8 mouse cellular contexts compared by ENCODE assay signal in the genomic region with DNA sequence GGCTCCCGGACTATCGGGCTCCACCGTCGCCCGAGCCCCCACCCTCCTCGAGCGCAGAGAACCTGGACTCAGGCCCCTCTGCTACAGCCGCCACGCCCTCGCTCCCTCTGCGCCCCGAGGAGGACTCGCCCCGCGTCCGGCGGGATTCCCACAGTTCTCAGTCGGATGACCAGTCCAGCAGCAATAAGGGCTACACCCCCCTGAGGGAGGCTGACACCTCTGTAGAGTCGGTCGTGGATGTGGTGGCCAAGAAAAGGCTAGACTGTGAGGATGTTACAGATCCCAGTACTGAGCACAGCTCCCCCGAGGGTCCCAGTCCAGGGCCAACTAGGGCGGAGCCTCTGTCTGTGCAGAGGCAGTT. TPM values are rescaled to one million over a fixed set of nuclear protein-coding genes. Genes with fewer than 3 reads are reported as not detected.
DNase-seq lines count a peak whose midpoint lies in the region; ATAC-seq and TF ChIP-seq lines count a peak whose summit lies in the region.

No protein-coding gene starts in this region.

- H3K4me1 ChIP-seq in forebrain, embryonic 12.5 days: peaks cover 30% of the 10 kb centered on the region
- H3K4me1 ChIP-seq in intestine, postnatal 0 days (replicated peaks; ENCODE audit: control insufficient read depth, insufficient read depth, low read length): 0 out of 2 replicates have a peak, but pooled peaks cover 3% of the 10 kb centered on the region
- peaks cover 15% of the 10 kb centered on the region for H3K4me1 ChIP-seq in neural tube, embryonic 14.5 days (ENCODE audit: control insufficient read depth, insufficient read depth, low read length)

- WGBS in forebrain, embryonic 12.5 days: 5% methylated on average over 19 of the region's 22 CpGs
- WGBS in intestine, postnatal 0 days: 4% methylated on average over 22 of the region's 22 CpGs
- 4% methylated on average over 19 of the region's 22 CpGs for WGBS in neural tube, embryonic 14.5 days

- peak; percentile 34 for ATAC-seq in forebrain, embryonic 12.5 days (ENCODE audit: low FRiP score)
- peak; percentile 48; the same call in 1 of the 2 replicates for ATAC-seq in intestine, postnatal 0 days
- ATAC-seq in neural tube, embryonic 14.5 days (ENCODE audit: low read depth): peak; percentile 38

- no peak for DNase-seq in layer of hippocampus, adult 2 months (ENCODE audit: low spot score in 2 of 2)
- DNase-seq in layer of hippocampus, postnatal 14 days (ENCODE audit: low spot score in 2 of 2): no peak
- DNase-seq in right cerebral cortex, adult 18-20 months: no peak
- DNase-seq in urinary bladder, adult 18-20 months (ENCODE audit: low spot score in 2 of 2): no peak
- DNase-seq in left cerebral cortex, adult 9 months (ENCODE audit: low spot score in 2 of 2): no peak

- peak overlapping the region; percentile 71; the same call in 1 of the 2 replicates for H3K27ac ChIP-seq in layer of hippocampus, adult 2 months
- H3K27ac ChIP-seq in forebrain, embryonic 12.5 days: no peak overlapping the region
- no peak overlapping the region for H3K27ac ChIP-seq in intestine, postnatal 0 days (ENCODE audit: low read depth, low read length)
- H3K27ac ChIP-seq in neural tube, embryonic 14.5 days (ENCODE audit: low read depth, low read length): no peak overlapping the region

- TF ChIP-seq CTCF in layer of hippocampus, adult 2 months (conservative IDR thresholded peaks at IDR 0.05): no peak; the same call in none of the 2 replicates
- no peak for TF ChIP-seq CTCF in intestine, postnatal 0 days (IDR thresholded peaks at IDR 0.05; ENCODE audit: low read depth)

- peak overlapping the region; percentile 86 for H3K4me2 ChIP-seq in forebrain, embryonic 12.5 days
- peak overlapping the region; percentile 99 for H3K4me2 ChIP-seq in intestine, postnatal 0 days (replicated peaks; ENCODE audit: low read depth)
- peak overlapping the region; percentile 99 for H3K4me2 ChIP-seq in neural tube, embryonic 14.5 days (ENCODE audit: low read depth, low read length)

- peak overlapping the region; percentile 61 for H3K4me3 ChIP-seq in layer of hippocampus, adult 2 months
- peak overlapping the region; percentile 53 for H3K4me3 ChIP-seq in forebrain, embryonic 12.5 days (replicated peaks)
- H3K4me3 ChIP-seq in intestine, postnatal 0 days (ENCODE audit: low read depth, low read length): peak overlapping the region; percentile 54
- peak overlapping the region; percentile 50 for H3K4me3 ChIP-seq in neural tube, embryonic 14.5 days (ENCODE audit: low read depth, low read length)

- no peaks in the 10 kb centered on the region for H3K9me3 ChIP-seq in forebrain, embryonic 12.5 days
- H3K9me3 ChIP-seq in intestine, postnatal 0 days (ENCODE audit: control insufficient read depth): no peaks in the 10 kb centered on the region
- H3K9me3 ChIP-seq in neural tube, embryonic 14.5 days (ENCODE audit: control insufficient read depth, low read length): no peaks in the 10 kb centered on the region

- H3K9ac ChIP-seq in forebrain, embryonic 12.5 days: peak overlapping the region; percentile 64
- 0 out of 2 replicates have a peak overlapping the region, but pooled peaks have one; percentile 17 for H3K9ac ChIP-seq in intestine, postnatal 0 days (ENCODE audit: low read depth, low read length)
- H3K9ac ChIP-seq in neural tube, embryonic 14.5 days (replicated peaks; ENCODE audit: low read depth, low read length): peak overlapping the region; percentile 72

- H3K36me3 ChIP-seq in forebrain, embryonic 12.5 days (replicated peaks): no peaks in the 10 kb centered on the region
- no peaks in the 10 kb centered on the region for H3K36me3 ChIP-seq in intestine, postnatal 0 days (ENCODE audit: control insufficient read depth, insufficient read depth)
- H3K36me3 ChIP-seq in neural tube, embryonic 14.5 days (ENCODE audit: control insufficient read depth, insufficient read depth, low read length): no peaks in the 10 kb centered on the region

- peaks cover 26% of the 10 kb centered on the region for H3K27me3 ChIP-seq in forebrain, embryonic 12.5 days
- H3K27me3 ChIP-seq in intestine, postnatal 0 days (replicated peaks; ENCODE audit: control insufficient read depth, insufficient read depth, low read length): peaks cover 44% of the 10 kb centered on the region
- peaks cover 5% of the 10 kb centered on the region for H3K27me3 ChIP-seq in neural tube, embryonic 14.5 days (ENCODE audit: control insufficient read depth, insufficient read depth, low read length)

RNA-seq across cellular contexts. Expression of a gene that starts 15.4 kb away (rescaled TPM):
- 1 to 10 TPM; 6.8 to 7.9 TPM for total RNA-seq in layer of hippocampus, adult 2 months (2021)
- total RNA-seq in layer of hippocampus, postnatal 14 days (2021): 1 to 10 TPM; 6.0 to 6.5 TPM
- polyA plus RNA-seq in forebrain, embryonic 12.5 days (2016; fragmentation: Nextera tagmentation; extraction: Ambion mirVana): 3.3 and 3.6 TPM in 2 replicates
- 0.10 and 0.25 TPM in 2 replicates for polyA plus RNA-seq in intestine, postnatal 0 days (2015; fragmentation: Nextera tagmentation; extraction: Ambion mirVana)
- polyA plus RNA-seq in neural tube, embryonic 14.5 days (2014; fragmentation: Nextera tagmentation; extraction: Ambion mirVana): 3.3 and 4.0 TPM in 2 replicates

Comparison
In these comparisons a context has a peak if more than half of its experiments do, and no peak if none do; other contexts are left out.
1. H3K9ac ChIP-seq: peak in every context shown above with its lines; median percentile 72 in neural tube, embryonic 14.5 days; 64 in forebrain, embryonic 12.5 days; 17 in intestine, postnatal 0 days.